Mouse (Mus musculus) CD4-positive helper T cell, adult 2 months (primary cell): ENCODE results near the gene Dbi.
A peak's percentile ranks its signal among the peaks of the same experiment; 100 is the strongest.

Experiments
- DNase-seq: peaks from one replicate; pipeline ENCODE4 v3.0.0-alpha.2; 2012; ENCODE audit warnings: low read depth, missing footprints, low spot score

Dbi gene

GRCm38 (mm10) chr1:120120969-120121811 is at the start of gene Dbi, which contains the start of gene 3110009E18Rik:
Gene Dbi, minus strand, starts transcription at chr1:120121078.
Gene 3110009E18Rik, plus strand, starts transcription at chr1:120121187.
- peak; percentile 97 for DNase-seq

GRCm38 (mm10) chr1:120170307-120170706 is 49.4 kb upstream of the Dbi start:
- no peak for DNase-seq

GRCm38 (mm10) chr1:120168674-120169073 is 47.8 kb upstream of the Dbi start:
- no peak for DNase-seq

GRCm38 (mm10) chr1:120168016-120168415 is 47.1 kb upstream of the Dbi start:
- DNase-seq: no peak

GRCm38 (mm10) chr1:120162616-120163015 is 41.7 kb upstream of the Dbi start:
- no peak for DNase-seq

- DNase-seq: no peak
These were observed 40.6 kb upstream of the Dbi start for GRCm38 (mm10) chr1:120161502-120161901.

- no peak for DNase-seq
These were observed 37.7 kb upstream of the Dbi start for GRCm38 (mm10) chr1:120158474-120159127.

- DNase-seq: peak; percentile 36
These were observed 34.4 kb upstream of the Dbi start for GRCm38 (mm10) chr1:120155325-120155724.

- DNase-seq: peak; percentile 30
These were observed 33.4 kb upstream of the Dbi start for GRCm38 (mm10) chr1:120154232-120154631.

GRCm38 (mm10) chr1:120146994-120147393 is 26.1 kb upstream of the Dbi start:
- no peak for DNase-seq

- DNase-seq: no peak
These were observed 24.8 kb upstream of the Dbi start for GRCm38 (mm10) chr1:120145527-120146216.

- no peak for DNase-seq
These were observed 21.7 kb upstream of the Dbi start for GRCm38 (mm10) chr1:120142551-120142950.

- no peak for DNase-seq
These were observed 19.3 kb upstream of the Dbi start for GRCm38 (mm10) chr1:120140144-120140693.

- no peak for DNase-seq
These were observed 18.2 kb upstream of the Dbi start for GRCm38 (mm10) chr1:120138923-120139540.

- no peak for DNase-seq
These were observed 15.3 kb upstream of the Dbi start for GRCm38 (mm10) chr1:120135934-120136786.

- no peak for DNase-seq
These were observed 11.5 kb upstream of the Dbi start for GRCm38 (mm10) chr1:120132376-120132775.

GRCm38 (mm10) chr1:120126318-120126717 is 5.4 kb upstream of the Dbi start:
- DNase-seq: no peak

GRCm38 (mm10) chr1:120125471-120125870 is 4.6 kb upstream of the Dbi start:
- no peak for DNase-seq

- DNase-seq: no peak
These were observed 4.0 kb upstream of the Dbi start for GRCm38 (mm10) chr1:120124839-120125238.

- DNase-seq: no peak
These were observed 1.9 kb upstream of the Dbi start for GRCm38 (mm10) chr1:120122634-120123383.
